Mouse (Mus musculus): ENCODE results near the gene Avpr1b. TPM values are rescaled to one million over a fixed set of nuclear protein-coding genes. Genes with fewer than 3 reads are reported as not detected.
"Not testable (repeated sequence)": the region's sequence is repeated elsewhere in the genome, so short reads cannot be mapped to it uniquely, and the experiment has no call there.

The Avpr1b gene
- total RNA-seq, 1 experiment = not detected

DNA sequence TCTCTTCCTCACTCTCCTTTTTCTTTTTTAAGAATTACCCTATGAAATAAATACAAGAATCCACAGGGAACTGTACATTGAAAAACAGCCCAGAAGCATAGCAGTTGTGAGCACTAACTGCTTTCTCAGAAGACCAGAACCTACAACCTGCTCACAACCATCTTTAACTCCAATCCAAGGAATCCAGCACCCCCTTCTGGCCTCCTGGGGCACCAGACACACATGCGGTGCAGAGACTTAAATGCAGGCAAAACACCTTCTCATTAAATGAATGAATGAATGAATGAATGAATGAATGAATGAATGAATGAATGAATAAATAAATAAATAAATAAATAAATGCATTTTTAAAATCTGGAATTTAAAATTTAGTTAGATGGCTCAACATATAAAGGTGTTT, 19.5 kb downstream of the Avpr1b start:
- in situ Hi-C loops (cut with MboI; ENCODE audit: low sequenced_read_pairs in 2 of 2, unreplicated experiment in 2 of 2) = no loop called here
- no peak for DNase-seq (ENCODE audit: low read depth, low spot score)
- Histone ChIP-seq H3K9ac (ENCODE audit: insufficient read depth, low read depth, low read length, poor library complexity, severe bottlenecking) (no peak overlapping the region), H3K4me1 (ENCODE audit: control insufficient read depth in 2 of 2, insufficient read depth in 2 of 2, low read length in 2 of 2, poor library complexity in 1 of 2) (no peaks in the 10 kb centered on the region), H3K36me3 (ENCODE audit: control insufficient read depth, insufficient read depth, low read length, poor library complexity, severe bottlenecking) (no peaks in the 10 kb centered on the region), H3K9me3 (ENCODE audit: control insufficient read depth, insufficient read depth, low read depth, low read length) (no peaks in the 10 kb centered on the region), H3K4me3 (ENCODE audit: insufficient read depth in 1 of 2, low read depth in 1 of 2, low read length in 2 of 2, poor library complexity in 1 of 2, severe bottlenecking in 1 of 2) (no peak overlapping the region), H3K27ac (ENCODE audit: insufficient read depth, low read depth, low read length, poor library complexity, severe bottlenecking) (no peak overlapping the region)
- no peak for TF ChIP-seq CHD2 (IDR thresholded peaks at IDR 0.05; ENCODE audit: low read depth, low read length)
- TF ChIP-seq ZNF384 (IDR thresholded peaks at IDR 0.05; ENCODE audit: low read depth, low read length) = no peak
- no peak for TF ChIP-seq HCFC1 (IDR thresholded peaks at IDR 0.05; ENCODE audit: borderline replicate concordance, insufficient read depth, low read length)
- TF ChIP-seq ZC3H11A (IDR thresholded peaks at IDR 0.05; ENCODE audit: borderline replicate concordance, low read depth, low read length) = no peak
- no peak for TF ChIP-seq MAFK (IDR thresholded peaks at IDR 0.05; ENCODE audit: insufficient read depth, low read depth, low read length)

DNA sequence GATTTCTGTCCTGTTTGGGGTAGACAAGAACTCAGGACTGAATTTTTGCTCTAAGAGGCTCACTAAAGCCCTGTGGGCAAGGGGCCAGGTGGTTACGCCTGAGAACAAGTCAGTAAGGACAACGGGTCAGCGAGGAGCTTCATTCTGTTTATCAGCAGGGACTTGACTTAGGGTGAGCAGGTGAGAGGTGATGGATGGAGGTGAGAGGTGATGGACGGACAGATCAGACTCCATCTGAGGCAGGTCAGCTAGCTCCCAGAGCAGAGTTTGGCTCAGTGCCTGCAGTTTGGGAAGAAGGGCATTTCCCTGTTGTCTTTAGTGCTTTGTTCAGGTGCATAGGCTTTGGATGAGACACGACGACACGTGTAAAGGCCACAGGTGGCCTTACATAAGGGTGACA, 20.3 kb downstream of the Avpr1b start:
- H3K9ac ChIP-seq (ENCODE audit: insufficient read depth, low read depth, low read length, poor library complexity, severe bottlenecking) = no peak overlapping the region
- no peak for DNase-seq (ENCODE audit: low read depth, low spot score)
- TF ChIP-seq HCFC1 (IDR thresholded peaks at IDR 0.05; ENCODE audit: borderline replicate concordance, insufficient read depth, low read length) (no peak), MAFK (IDR thresholded peaks at IDR 0.05; ENCODE audit: insufficient read depth, low read depth, low read length) (no peak)
- H3K4me3 ChIP-seq (ENCODE audit: insufficient read depth in 1 of 2, low read depth in 1 of 2, low read length in 2 of 2, poor library complexity in 1 of 2, severe bottlenecking in 1 of 2) = no peak overlapping the region
- H3K27ac ChIP-seq (ENCODE audit: insufficient read depth, low read depth, low read length, poor library complexity, severe bottlenecking) = no peak overlapping the region
- no peaks in the 10 kb centered on the region for H3K36me3 ChIP-seq (ENCODE audit: control insufficient read depth, insufficient read depth, low read length, poor library complexity, severe bottlenecking)
- in situ Hi-C loops (cut with MboI; ENCODE audit: low sequenced_read_pairs in 2 of 2, unreplicated experiment in 2 of 2) = no loop called here
- no peaks in the 10 kb centered on the region for H3K9me3 ChIP-seq (ENCODE audit: control insufficient read depth, insufficient read depth, low read depth, low read length)
- no peaks in the 10 kb centered on the region for H3K4me1 ChIP-seq (ENCODE audit: control insufficient read depth in 2 of 2, insufficient read depth in 2 of 2, low read length in 2 of 2, poor library complexity in 1 of 2)

DNA sequence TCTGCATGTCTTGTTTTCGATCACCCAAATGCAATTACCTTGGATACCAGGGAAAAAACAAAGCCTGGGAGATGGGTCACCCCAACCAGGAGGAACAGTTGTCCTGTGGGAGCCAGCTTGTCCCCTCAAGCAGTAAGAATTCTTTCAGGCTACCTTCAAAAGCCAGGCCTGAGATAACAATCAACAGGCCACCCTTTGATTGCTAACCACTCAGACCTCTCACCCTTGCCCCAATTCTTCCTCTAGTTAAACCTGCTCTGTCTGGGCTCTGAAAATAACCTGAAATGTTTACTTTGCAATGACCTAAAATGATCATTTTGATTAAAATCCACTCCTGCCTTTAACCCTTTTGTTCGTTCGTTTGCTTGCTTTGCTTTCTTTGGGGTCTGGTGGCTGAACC, 24.6 kb downstream of the Avpr1b start:
- H3K36me3 ChIP-seq (ENCODE audit: control insufficient read depth, insufficient read depth, low read length, poor library complexity, severe bottlenecking) = no peaks in the 10 kb centered on the region
- no peaks in the 10 kb centered on the region for H3K9me3 ChIP-seq (ENCODE audit: control insufficient read depth, insufficient read depth, low read depth, low read length)
- no peak overlapping the region for H3K4me3 ChIP-seq (ENCODE audit: insufficient read depth in 1 of 2, low read depth in 1 of 2, low read length in 2 of 2, poor library complexity in 1 of 2, severe bottlenecking in 1 of 2)
- DNase-seq (ENCODE audit: low read depth, low spot score) = no peak
- TF ChIP-seq ZNF384 (IDR thresholded peaks at IDR 0.05; ENCODE audit: low read depth, low read length) (no peak), MAFK (IDR thresholded peaks at IDR 0.05; ENCODE audit: insufficient read depth, low read depth, low read length) (no peak), ZC3H11A (IDR thresholded peaks at IDR 0.05; ENCODE audit: borderline replicate concordance, low read depth, low read length) (no peak), CHD2 (IDR thresholded peaks at IDR 0.05; ENCODE audit: low read depth, low read length) (no peak), HCFC1 (IDR thresholded peaks at IDR 0.05; ENCODE audit: borderline replicate concordance, insufficient read depth, low read length) (no peak)
- no peak overlapping the region for H3K27ac ChIP-seq (ENCODE audit: insufficient read depth, low read depth, low read length, poor library complexity, severe bottlenecking)
- H3K4me1 ChIP-seq (ENCODE audit: control insufficient read depth in 2 of 2, insufficient read depth in 2 of 2, low read length in 2 of 2, poor library complexity in 1 of 2) = no peaks in the 10 kb centered on the region
- in situ Hi-C loops (cut with MboI; ENCODE audit: low sequenced_read_pairs in 2 of 2, unreplicated experiment in 2 of 2) = no loop called here
- H3K9ac ChIP-seq (ENCODE audit: insufficient read depth, low read depth, low read length, poor library complexity, severe bottlenecking) = no peak overlapping the region

GRCm38 (mm10) chr1:131624175-131624835, 25.3 kb downstream of the Avpr1b start:
- TF ChIP-seq HCFC1 (IDR thresholded peaks at IDR 0.05; ENCODE audit: borderline replicate concordance, insufficient read depth, low read length) = no peak
- no peak for TF ChIP-seq CHD2 (IDR thresholded peaks at IDR 0.05; ENCODE audit: low read depth, low read length)
- no peak for TF ChIP-seq MAFK (IDR thresholded peaks at IDR 0.05; ENCODE audit: insufficient read depth, low read depth, low read length)
- TF ChIP-seq ZNF384 (IDR thresholded peaks at IDR 0.05; ENCODE audit: low read depth, low read length) = no peak
- no peak for TF ChIP-seq ZC3H11A (IDR thresholded peaks at IDR 0.05; ENCODE audit: borderline replicate concordance, low read depth, low read length)
- DNase-seq (ENCODE audit: low read depth, low spot score) = no peak
- Histone ChIP-seq H3K4me3 (ENCODE audit: insufficient read depth in 1 of 2, low read depth in 1 of 2, low read length in 2 of 2, poor library complexity in 1 of 2, severe bottlenecking in 1 of 2) (no peak overlapping the region), H3K9me3 (ENCODE audit: control insufficient read depth, insufficient read depth, low read depth, low read length) (no peaks in the 10 kb centered on the region), H3K27ac (ENCODE audit: insufficient read depth, low read depth, low read length, poor library complexity, severe bottlenecking) (no peak overlapping the region), H3K4me1 (ENCODE audit: control insufficient read depth in 2 of 2, insufficient read depth in 2 of 2, low read length in 2 of 2, poor library complexity in 1 of 2) (no peaks in the 10 kb centered on the region), H3K36me3 (ENCODE audit: control insufficient read depth, insufficient read depth, low read length, poor library complexity, severe bottlenecking) (no peaks in the 10 kb centered on the region), H3K9ac (ENCODE audit: insufficient read depth, low read depth, low read length, poor library complexity, severe bottlenecking) (no peak overlapping the region)
- in situ Hi-C loops (cut with MboI; ENCODE audit: low sequenced_read_pairs in 2 of 2, unreplicated experiment in 2 of 2) = no loop called here

GRCm38 (mm10) chr1:131626200-131626599, 27.2 kb downstream of the Avpr1b start:
- TF ChIP-seq ZNF384 (IDR thresholded peaks at IDR 0.05; ENCODE audit: low read depth, low read length) (no peak), MAFK (IDR thresholded peaks at IDR 0.05; ENCODE audit: insufficient read depth, low read depth, low read length) (no peak), CHD2 (IDR thresholded peaks at IDR 0.05; ENCODE audit: low read depth, low read length) (no peak), HCFC1 (IDR thresholded peaks at IDR 0.05; ENCODE audit: borderline replicate concordance, insufficient read depth, low read length) (no peak), ZC3H11A (IDR thresholded peaks at IDR 0.05; ENCODE audit: borderline replicate concordance, low read depth, low read length) (no peak)
- Histone ChIP-seq H3K9me3 (ENCODE audit: control insufficient read depth, insufficient read depth, low read depth, low read length) (no peaks in the 10 kb centered on the region), H3K9ac (ENCODE audit: insufficient read depth, low read depth, low read length, poor library complexity, severe bottlenecking) (no peak overlapping the region), H3K27ac (ENCODE audit: insufficient read depth, low read depth, low read length, poor library complexity, severe bottlenecking) (no peak overlapping the region), H3K4me3 (ENCODE audit: insufficient read depth in 1 of 2, low read depth in 1 of 2, low read length in 2 of 2, poor library complexity in 1 of 2, severe bottlenecking in 1 of 2) (no peak overlapping the region), H3K4me1 (ENCODE audit: control insufficient read depth in 2 of 2, insufficient read depth in 2 of 2, low read length in 2 of 2, poor library complexity in 1 of 2) (no peaks in the 10 kb centered on the region), H3K36me3 (ENCODE audit: control insufficient read depth, insufficient read depth, low read length, poor library complexity, severe bottlenecking) (no peaks in the 10 kb centered on the region)
- no peak for DNase-seq (ENCODE audit: low read depth, low spot score)
- in situ Hi-C loops (cut with MboI; ENCODE audit: low sequenced_read_pairs in 2 of 2, unreplicated experiment in 2 of 2) = no loop called here

GRCm38 (mm10) chr1:131632216-131632615, 33.2 kb downstream of the Avpr1b start:
- H3K36me3 ChIP-seq (ENCODE audit: control insufficient read depth, insufficient read depth, low read length, poor library complexity, severe bottlenecking); in situ Hi-C loops (cut with MboI; ENCODE audit: low sequenced_read_pairs in 2 of 2, unreplicated experiment in 2 of 2); H3K9ac ChIP-seq (ENCODE audit: insufficient read depth, low read depth, low read length, poor library complexity, severe bottlenecking); H3K4me3 ChIP-seq (ENCODE audit: insufficient read depth in 1 of 2, low read depth in 1 of 2, low read length in 2 of 2, poor library complexity in 1 of 2, severe bottlenecking in 1 of 2); H3K9me3 ChIP-seq (ENCODE audit: control insufficient read depth, insufficient read depth, low read depth, low read length); H3K27ac ChIP-seq (ENCODE audit: insufficient read depth, low read depth, low read length, poor library complexity, severe bottlenecking); H3K4me1 ChIP-seq (ENCODE audit: control insufficient read depth in 2 of 2, insufficient read depth in 2 of 2, low read length in 2 of 2, poor library complexity in 1 of 2); DNase-seq (ENCODE audit: low read depth, low spot score): not testable (repeated sequence)

Measured in ES-E14 (cell line).